Mouse (Mus musculus): Measurements from ENCODE around the gene Slc38a3. TPM values are rescaled to one million over a fixed set of nuclear protein-coding genes. Genes with fewer than 3 reads are reported as not detected.
"Not testable (repeated sequence)": the region's sequence is repeated elsewhere in the genome, so short reads cannot be mapped to it uniquely, and the experiment has no call there.

Gene Slc38a3
- polyA plus RNA-seq, 1 experiment from 2014 or later: 30.4 TPM

DNA sequence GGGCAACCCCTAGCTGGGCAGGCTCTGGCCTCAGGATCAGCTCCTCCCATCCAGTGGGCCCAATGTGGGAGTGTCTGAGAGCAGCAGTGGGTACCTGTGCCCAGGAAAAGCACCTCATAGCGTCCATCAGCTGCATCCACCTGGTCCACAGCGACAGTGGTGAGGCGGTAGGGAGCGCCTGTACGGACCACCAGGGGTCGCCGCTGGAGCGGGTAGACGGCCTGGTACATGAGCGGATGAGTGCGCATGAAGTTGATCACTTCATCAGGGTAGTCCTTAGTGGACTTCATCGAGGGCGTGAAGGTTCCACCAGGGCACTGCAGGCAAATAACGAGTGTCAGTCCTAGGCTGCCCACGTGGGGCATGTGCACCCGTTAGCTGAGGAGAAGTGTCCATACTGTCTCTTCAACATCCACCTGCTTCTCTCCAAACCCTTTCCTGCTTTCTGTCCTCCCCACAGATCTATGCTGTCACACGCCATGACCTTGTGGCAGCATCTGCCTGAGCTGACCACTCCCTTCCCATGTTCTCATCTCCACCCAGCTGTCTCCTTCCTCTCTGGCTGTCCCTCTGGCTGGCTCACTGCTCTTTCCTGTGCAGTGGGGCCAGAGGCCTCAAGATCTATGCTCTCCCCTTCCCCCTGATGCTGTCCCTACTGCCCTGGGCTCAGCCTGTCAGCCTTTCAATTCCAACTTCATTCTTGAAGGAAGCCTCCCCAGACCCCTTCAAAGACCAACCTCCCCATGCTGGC lies 16.1 kb upstream of the Slc38a3 start:
- Histone ChIP-seq H3K9ac (replicated peaks; ENCODE audit: low read depth, low read length) (no peak overlapping the region), H3K27me3 (replicated peaks; ENCODE audit: control insufficient read depth, insufficient read depth, low read length) (no peaks in the 10 kb centered on the region), H3K4me1 (replicated peaks; ENCODE audit: control insufficient read depth, insufficient read depth, low read length) (no peaks in the 10 kb centered on the region), H3K36me3 (ENCODE audit: control insufficient read depth, insufficient read depth) (peaks cover 11% of the 10 kb centered on the region), H3K4me2 (ENCODE audit: low read length) (no peak overlapping the region), H3K9me3 (ENCODE audit: control insufficient read depth, low read length) (no peaks in the 10 kb centered on the region), H3K27ac (ENCODE audit: low read length) (no peak overlapping the region), H3K4me3 (replicated peaks; ENCODE audit: low read length) (no peak overlapping the region)
- ATAC-seq: peak; percentile 79
- WGBS: 40% methylated on average over 17 of the region's 17 CpGs

DNA sequence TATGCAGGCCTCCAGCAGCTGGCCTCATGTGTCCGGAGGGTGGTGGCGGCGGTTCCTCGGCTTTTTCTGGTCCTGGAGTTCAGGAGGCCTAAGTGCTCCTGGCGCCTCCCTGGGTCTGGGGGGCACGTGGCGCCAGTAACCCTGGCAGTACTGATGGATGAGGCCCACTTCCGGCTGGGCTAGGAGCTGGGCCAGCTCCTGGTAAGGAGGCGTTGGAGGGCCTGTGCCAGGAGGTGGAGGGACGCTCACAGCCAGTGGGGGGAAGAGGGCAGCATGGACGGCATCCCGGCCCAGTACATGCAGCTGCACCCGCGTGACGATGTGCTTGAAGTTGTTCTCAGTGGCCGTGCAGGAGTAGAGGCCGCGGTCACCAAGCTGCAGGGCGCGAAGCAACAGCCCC lies 13.1 kb upstream of the Slc38a3 start:
- Histone ChIP-seq H3K9me3 (ENCODE audit: control insufficient read depth, low read length) (no peaks in the 10 kb centered on the region), H3K4me2 (ENCODE audit: low read length) (no peak overlapping the region), H3K4me1 (replicated peaks; ENCODE audit: control insufficient read depth, insufficient read depth, low read length) (0 out of 2 replicates have a peak, but pooled peaks cover 1% of the 10 kb centered on the region), H3K27ac (ENCODE audit: low read length) (no peak overlapping the region), H3K36me3 (ENCODE audit: control insufficient read depth, insufficient read depth) (peaks cover 9% of the 10 kb centered on the region), H3K4me3 (replicated peaks; ENCODE audit: low read length) (no peak overlapping the region), H3K9ac (replicated peaks; ENCODE audit: low read depth, low read length) (no peak overlapping the region), H3K27me3 (replicated peaks; ENCODE audit: control insufficient read depth, insufficient read depth, low read length) (peaks cover under 1% of the 10 kb centered on the region)
- 85% methylated on average over 20 of the region's 20 CpGs for WGBS
- no peak for ATAC-seq

DNA sequence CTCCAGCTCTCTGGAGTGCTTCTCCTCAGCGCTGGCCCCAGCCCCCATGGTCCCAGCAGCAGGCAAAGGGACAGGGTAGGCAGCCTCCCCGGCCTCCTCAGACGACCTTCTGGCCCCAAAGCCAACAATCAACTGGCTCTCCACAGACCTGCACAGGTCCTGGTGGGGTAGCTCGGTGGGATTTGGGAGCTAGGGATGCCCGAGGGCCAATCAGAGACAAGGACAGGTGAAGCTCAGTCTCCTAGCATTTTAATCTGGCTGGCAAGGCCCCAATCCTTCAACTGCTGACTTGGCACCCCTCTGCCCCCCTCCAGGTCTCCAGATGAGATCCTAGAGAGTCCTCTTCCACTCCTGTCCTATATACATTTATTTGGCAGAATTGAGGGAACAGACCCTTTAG lies 10.2 kb upstream of the Slc38a3 start, which contains the start of gene Gnat1:
Gene Gnat1, minus strand, starts transcription at position 212 of the 400 bp plus-strand sequence.
- Histone ChIP-seq H3K4me2 (ENCODE audit: low read length) (no peak within 1 kb of the TSS), H3K9me3 (ENCODE audit: control insufficient read depth, low read length) (no peaks in the 10 kb centered on the region), H3K27me3 (replicated peaks; ENCODE audit: control insufficient read depth, insufficient read depth, low read length) (peaks cover 18% of the 10 kb centered on the region), H3K27ac (ENCODE audit: low read length) (no peak within 1 kb of the TSS), H3K4me1 (replicated peaks; ENCODE audit: control insufficient read depth, insufficient read depth, low read length) (peaks cover 20% of the 10 kb centered on the region), H3K9ac (replicated peaks; ENCODE audit: low read depth, low read length) (0 out of 2 replicates have a peak within 1 kb of the TSS, but pooled peaks have one; percentile 6), H3K4me3 (replicated peaks; ENCODE audit: low read length) (no peak within 1 kb of the TSS), H3K36me3 (ENCODE audit: control insufficient read depth, insufficient read depth) (peaks cover 6% of the 10 kb centered on the region)
- WGBS: 37% methylated on average over 5 of the region's 5 CpGs
- ATAC-seq: no peak

DNA sequence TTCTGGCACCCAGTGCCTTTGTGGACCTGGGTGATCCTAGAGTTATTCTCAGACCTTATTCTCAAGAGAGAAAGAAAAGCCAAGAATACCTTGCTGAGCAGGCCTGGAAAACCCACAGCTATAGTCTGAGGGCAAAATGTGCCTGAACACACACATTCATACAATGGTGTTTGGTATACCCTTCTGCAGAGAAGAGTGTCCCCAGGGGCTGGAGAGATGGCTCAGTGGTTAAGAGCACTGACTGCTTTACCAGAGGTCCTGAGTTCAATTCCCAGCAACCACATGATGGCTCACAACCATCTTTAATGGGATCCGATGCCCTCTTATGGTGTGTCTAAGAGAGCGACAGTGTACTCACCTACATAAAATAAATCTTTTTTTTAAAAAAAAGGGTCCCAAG lies 9.5 kb upstream of the Slc38a3 start:
- Histone ChIP-seq H3K36me3 (ENCODE audit: control insufficient read depth, insufficient read depth) (peaks cover 3% of the 10 kb centered on the region; the same call in 1 of the 2 replicates), H3K9me3 (ENCODE audit: control insufficient read depth, low read length) (no peaks in the 10 kb centered on the region), H3K4me2 (ENCODE audit: low read length) (no peak overlapping the region), H3K4me1 (replicated peaks; ENCODE audit: control insufficient read depth, insufficient read depth, low read length) (peaks cover 20% of the 10 kb centered on the region), H3K9ac (replicated peaks; ENCODE audit: low read depth, low read length) (no peak overlapping the region), H3K27ac (ENCODE audit: low read length) (no peak overlapping the region), H3K27me3 (replicated peaks; ENCODE audit: control insufficient read depth, insufficient read depth, low read length) (peaks cover 18% of the 10 kb centered on the region), H3K4me3 (replicated peaks; ENCODE audit: low read length) (no peak overlapping the region)
- no peak for ATAC-seq
- WGBS: 94% methylated on average over 2 of the region's 2 CpGs

DNA sequence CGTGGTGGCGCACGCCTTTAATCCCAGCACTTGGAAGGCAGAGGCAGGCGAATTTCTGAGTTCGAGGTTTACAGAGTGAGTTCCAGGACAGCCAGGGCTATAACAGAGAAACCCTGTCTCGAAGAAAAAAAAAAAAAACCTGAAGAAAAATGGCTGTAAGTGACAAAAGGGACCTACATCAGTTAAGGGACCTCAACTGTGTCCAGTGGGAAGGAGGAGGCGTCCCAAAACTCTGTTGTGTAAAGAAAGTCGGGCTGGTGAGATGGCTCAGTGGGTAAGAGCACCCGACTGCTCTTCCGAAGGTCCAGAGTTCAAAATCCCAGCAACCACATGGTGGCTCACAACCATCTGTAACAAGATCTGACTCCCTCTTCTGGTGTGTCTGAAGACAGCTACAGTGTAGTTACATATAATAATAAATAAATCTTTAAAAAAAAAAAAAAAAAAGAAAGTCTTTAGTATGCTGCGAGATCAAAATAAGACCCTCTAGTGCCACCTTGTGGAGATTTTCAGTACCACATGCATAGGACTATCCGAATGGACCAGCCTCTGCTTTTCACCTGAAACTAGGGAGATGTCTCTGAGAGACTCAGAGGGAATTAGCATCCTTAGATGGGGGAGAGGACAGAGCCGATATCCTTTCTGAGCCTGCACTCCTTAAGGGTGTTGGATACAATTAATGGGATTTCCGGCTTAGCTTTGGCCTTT lies 8.6 kb upstream of the Slc38a3 start:
- H3K36me3 ChIP-seq (ENCODE audit: control insufficient read depth, insufficient read depth); H3K27ac ChIP-seq (ENCODE audit: low read length); ATAC-seq; H3K9ac ChIP-seq (replicated peaks; ENCODE audit: low read depth, low read length); H3K4me2 ChIP-seq (ENCODE audit: low read length); H3K4me3 ChIP-seq (replicated peaks; ENCODE audit: low read length); H3K9me3 ChIP-seq (ENCODE audit: control insufficient read depth, low read length): not testable (repeated sequence)
- H3K27me3 ChIP-seq (replicated peaks; ENCODE audit: control insufficient read depth, insufficient read depth, low read length): peaks cover 18% of the 10 kb centered on the region
- 42% methylated on average over 14 of the region's 14 CpGs for WGBS
- peaks cover 20% of the 10 kb centered on the region for H3K4me1 ChIP-seq (replicated peaks; ENCODE audit: control insufficient read depth, insufficient read depth, low read length)

DNA sequence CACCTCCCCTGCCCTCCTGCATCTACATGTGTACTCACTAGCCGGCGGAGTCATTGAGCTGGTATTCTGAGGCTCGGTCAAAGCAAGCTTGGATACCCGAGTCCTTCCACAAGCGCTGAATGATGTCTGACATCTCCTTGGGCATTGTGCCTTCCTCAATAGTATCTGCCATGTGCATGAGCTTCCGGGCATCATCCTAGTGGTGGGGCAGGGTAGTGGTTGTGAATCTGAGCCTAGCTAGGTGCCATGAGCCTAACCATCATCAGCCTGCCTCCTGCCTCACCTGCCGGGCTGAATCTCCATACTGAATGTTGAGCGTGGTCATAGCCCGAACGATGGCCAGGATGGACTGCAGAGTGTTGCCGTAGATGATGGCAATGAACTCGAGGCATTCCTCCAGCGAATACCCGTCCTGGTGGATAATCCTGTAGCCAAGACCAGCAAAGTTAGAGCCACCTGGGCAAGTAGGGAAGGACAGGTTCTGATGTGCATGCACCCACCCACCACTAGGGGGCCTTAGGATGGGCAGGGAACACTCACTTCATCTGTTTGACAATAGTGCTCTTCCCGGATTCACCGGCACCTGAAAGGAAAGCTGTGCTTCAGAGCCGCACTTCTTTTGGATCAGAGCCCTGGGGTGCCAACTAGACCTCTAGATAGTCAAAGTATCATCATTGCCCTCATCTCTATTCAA lies 7.9 kb upstream of the Slc38a3 start:
- H3K4me2 ChIP-seq (ENCODE audit: low read length): no peak overlapping the region
- no peak overlapping the region for H3K27ac ChIP-seq (ENCODE audit: low read length)
- H3K27me3 ChIP-seq (replicated peaks; ENCODE audit: control insufficient read depth, insufficient read depth, low read length): peaks cover 18% of the 10 kb centered on the region
- ATAC-seq: no peak
- WGBS: 18% methylated on average over 17 of the region's 17 CpGs
- H3K4me1 ChIP-seq (replicated peaks; ENCODE audit: control insufficient read depth, insufficient read depth, low read length): peaks cover 20% of the 10 kb centered on the region
- H3K9me3 ChIP-seq (ENCODE audit: control insufficient read depth, low read length): no peaks in the 10 kb centered on the region
- peaks cover 3% of the 10 kb centered on the region; the same call in 1 of the 2 replicates for H3K36me3 ChIP-seq (ENCODE audit: control insufficient read depth, insufficient read depth)
- H3K9ac ChIP-seq (replicated peaks; ENCODE audit: low read depth, low read length): no peak overlapping the region
- H3K4me3 ChIP-seq (replicated peaks; ENCODE audit: low read length): no peak overlapping the region

DNA sequence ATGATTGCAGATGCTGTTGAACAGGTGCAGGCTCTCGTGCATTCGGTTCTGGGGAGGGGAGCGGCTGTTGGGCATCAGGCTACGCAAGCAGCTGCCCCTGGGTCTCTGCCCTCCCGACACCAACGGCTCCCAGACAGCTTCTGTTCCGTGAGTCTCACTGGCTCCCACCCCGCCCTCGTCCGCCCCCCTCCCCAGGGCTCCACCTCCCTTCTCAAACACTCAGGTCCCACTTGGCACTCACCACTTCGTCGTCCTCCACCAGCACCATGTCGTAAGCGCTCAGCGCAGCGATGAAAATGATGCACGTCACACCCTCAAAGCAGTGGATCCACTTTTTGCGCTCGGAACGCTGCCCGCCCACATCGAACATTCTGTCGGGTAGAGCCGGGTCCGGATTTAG lies 7.0 kb upstream of the Slc38a3 start:
- peak; percentile 14; the same call in 1 of the 2 replicates for ATAC-seq
- Histone ChIP-seq H3K27me3 (replicated peaks; ENCODE audit: control insufficient read depth, insufficient read depth, low read length) (peaks cover 18% of the 10 kb centered on the region), H3K9me3 (ENCODE audit: control insufficient read depth, low read length) (no peaks in the 10 kb centered on the region), H3K9ac (replicated peaks; ENCODE audit: low read depth, low read length) (peak overlapping the region; percentile 47), H3K4me2 (ENCODE audit: low read length) (peak overlapping the region; percentile 65), H3K4me1 (replicated peaks; ENCODE audit: control insufficient read depth, insufficient read depth, low read length) (peaks cover 20% of the 10 kb centered on the region), H3K36me3 (ENCODE audit: control insufficient read depth, insufficient read depth) (no peaks in the 10 kb centered on the region), H3K4me3 (replicated peaks; ENCODE audit: low read length) (peak overlapping the region; percentile 35), H3K27ac (ENCODE audit: low read length) (no peak overlapping the region)
- 1% methylated on average over 25 of the region's 25 CpGs for WGBS

DNA sequence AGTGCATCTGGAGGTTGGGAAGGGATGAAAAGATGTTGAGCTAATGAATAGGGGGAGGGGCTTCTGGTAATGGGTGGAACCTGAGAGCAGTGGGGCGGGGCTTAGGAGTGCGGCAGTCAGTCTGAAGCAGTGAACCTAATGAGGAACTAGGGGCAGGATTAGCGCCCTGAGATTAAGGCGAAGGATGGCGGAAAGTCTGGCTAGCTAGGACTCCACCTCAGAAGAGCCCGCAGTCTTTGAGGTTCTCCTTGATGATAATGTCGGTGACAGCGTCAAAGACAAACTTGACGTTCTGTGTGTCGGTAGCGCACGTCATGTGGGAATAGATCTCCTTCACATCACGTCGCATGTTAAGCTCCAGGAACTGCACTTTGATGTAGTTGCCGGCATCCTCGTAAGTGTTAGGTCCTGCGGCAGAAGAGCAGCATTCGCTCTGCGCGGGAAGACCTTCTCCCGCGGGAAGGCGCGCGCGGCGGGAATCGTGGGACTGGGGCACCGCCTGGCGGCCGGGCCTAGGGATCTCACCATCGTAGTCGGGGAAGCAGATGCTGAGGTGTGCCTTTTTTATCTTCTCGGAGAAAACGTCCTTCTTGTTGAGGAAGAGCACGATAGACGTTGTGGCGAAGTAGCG lies 6.5 kb upstream of the Slc38a3 start:
- ATAC-seq: peak; percentile 71
- Histone ChIP-seq H3K9me3 (ENCODE audit: control insufficient read depth, low read length) (no peaks in the 10 kb centered on the region), H3K36me3 (ENCODE audit: control insufficient read depth, insufficient read depth) (no peaks in the 10 kb centered on the region), H3K4me1 (replicated peaks; ENCODE audit: control insufficient read depth, insufficient read depth, low read length) (peaks cover 20% of the 10 kb centered on the region), H3K4me3 (replicated peaks; ENCODE audit: low read length) (peak overlapping the region; percentile 35), H3K27me3 (replicated peaks; ENCODE audit: control insufficient read depth, insufficient read depth, low read length) (peaks cover 18% of the 10 kb centered on the region), H3K27ac (ENCODE audit: low read length) (no peak overlapping the region), H3K4me2 (ENCODE audit: low read length) (peak overlapping the region; percentile 65), H3K9ac (replicated peaks; ENCODE audit: low read depth, low read length) (peak overlapping the region; percentile 47)
- under 1% methylated on average over 39 of the region's 39 CpGs for WGBS

All from forebrain, embryonic 16.5 days (tissue).